Mouse (Mus musculus): ENCODE measurements at regions not wholly inside any gene's neighbourhood (a gene's known extent, or its start where the extent isn't known, plus 50 kb on each side); places are given as distances from the start of the nearest gene placed in this dataset.

DNA sequence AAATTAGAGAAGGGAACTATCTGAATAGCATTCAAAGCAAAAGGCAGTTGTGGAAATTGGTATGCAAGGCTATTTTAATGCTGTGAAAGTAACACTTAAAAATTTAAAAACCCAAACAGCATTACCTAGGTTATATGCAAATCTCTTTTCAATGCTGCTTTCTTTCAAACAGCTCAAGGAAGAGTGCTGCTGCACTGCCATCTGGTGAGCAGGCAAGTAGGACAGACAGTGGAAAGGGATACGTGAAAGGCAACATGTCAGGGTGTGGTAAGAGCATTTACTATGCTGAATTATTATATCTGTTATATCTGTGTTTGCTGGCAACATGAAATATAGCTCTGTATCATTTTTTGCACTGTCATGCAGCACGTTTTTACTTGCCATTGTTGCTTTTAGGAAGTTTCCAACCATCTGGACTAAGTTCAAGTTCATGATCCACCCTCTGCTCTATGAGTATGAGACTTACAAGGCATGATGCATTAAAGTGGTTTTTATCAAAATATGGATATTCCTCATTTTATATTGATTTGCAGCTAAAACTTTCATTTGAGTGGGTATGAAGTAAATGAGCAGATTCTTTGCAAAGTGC is 1223.0 kb downstream of the Dnajb9 start:
- DNase-seq: peak; percentile 33

DNA sequence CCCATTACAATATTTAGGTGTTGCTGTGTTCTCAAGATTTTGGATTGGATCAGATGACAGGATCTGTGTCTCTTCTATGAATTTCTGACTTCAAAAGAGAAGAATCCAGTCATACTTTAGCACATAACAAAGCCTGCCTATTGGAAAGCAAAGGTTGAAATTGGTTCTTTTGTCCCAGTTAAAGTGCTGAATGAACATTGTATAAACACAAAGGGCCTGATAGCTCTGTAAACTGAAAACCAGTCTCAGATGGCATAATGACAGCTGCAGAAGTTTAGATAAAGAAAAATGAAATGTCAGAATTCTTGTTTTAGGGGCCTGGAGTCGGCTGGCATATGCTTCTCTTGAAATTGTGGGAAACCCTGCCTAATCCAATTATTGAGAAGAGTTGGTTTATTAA is 1223.6 kb downstream of the Dnajb9 start:
- no peak for DNase-seq

DNA sequence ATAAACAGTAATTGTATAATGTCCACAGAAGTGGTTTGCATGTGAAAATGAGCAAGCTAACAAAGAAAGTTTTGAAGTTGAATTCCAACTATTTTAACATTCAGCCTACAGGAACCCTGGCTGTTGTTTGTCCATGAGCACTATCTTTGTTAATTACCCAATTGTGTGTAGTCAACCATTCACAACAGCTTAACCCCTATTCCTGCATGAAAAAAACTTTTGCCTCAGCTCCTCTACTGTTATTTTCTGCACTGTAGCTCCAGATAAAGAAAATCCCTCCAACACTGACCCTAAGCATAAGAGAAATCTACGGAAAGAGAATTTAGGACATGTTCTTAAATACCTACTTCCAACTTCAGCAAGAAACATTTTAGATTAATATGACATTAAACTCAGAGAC is 1224.0 kb downstream of the Dnajb9 start:
- DNase-seq: no peak

GRCm38 (mm10) chr12:42978828-42979227 is 1231.3 kb downstream of the Dnajb9 start:
- DNase-seq: no peak

DNA sequence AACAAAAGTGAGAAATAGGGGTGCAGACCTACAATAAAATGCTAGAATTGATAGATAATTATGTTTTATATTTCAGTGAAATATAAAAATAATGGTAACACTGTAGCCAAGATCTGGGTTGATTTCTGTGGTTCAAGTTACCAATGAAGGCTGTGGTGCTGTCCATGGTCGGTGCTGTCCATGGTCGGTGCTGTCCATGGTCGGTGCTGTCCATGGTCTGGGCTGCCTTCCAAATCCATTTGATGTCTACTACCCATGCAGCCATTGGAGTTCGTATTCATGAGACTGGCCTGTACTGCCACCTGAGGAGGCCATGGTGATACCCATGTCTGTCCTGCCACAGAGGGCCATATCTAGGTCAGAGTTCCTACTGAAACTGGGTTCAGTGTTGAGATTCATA is 1237.4 kb downstream of the Dnajb9 start:
- peak; percentile 38 for DNase-seq

DNA sequence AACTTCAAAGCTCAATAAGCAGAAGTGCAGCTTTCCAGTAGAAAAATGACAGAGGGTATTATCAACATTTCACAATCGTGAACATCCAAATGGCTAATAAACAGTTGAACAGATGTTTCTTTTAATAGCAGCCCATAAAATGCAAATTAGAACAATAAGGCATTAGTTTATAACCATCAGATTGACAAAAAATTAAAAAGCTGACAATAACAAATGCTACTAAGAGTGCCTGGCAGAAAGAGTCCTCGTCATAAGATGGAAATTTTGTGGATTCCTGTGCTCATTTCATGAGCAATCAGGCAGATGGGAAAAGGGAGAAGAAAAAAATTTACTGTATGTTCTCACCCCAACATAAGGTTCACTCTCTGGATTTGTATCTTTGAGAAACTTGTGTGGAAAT is 1248.6 kb downstream of the Dnajb9 start:
- no peak for DNase-seq

DNA sequence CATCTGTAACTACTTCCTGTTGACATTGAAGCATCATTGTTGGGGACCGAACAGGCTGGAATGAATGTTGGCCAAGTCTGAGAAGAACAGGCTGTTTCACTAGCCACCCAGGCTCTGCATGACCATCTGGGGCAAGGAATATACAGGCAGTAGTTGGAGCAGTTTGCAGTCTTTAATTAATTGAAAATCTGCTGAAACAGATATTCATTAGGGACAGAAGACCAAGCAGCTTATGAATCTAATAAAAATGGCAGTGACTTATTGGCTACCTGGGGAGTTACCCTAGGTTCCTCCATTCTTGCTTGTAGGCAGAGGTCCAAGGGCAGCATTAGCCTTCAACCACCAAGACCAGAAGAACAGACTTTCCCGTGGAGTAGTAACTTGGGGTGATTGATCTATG is 1262.2 kb downstream of the Dnajb9 start:
- DNase-seq: no peak

- no peak for DNase-seq
Measured at GRCm38 (mm10) chr12:42914374-42914773, 1295.8 kb downstream of the Dnajb9 start.

Measured in embryo, embryonic 11 days (tissue).